Mouse (Mus musculus) erythroblast, adult 5-6 weeks (primary cell): ENCODE data around the gene Alpk1. TPM values are rescaled to one million over a fixed set of nuclear protein-coding genes. Genes with fewer than 3 reads are reported as not detected.

Experiments
- ATAC-seq: replicated peaks from 2 replicates; pipeline ENCODE4 v1.8.0; 2016; ENCODE audit warnings: moderate number of reproducible peaks, mild to moderate bottlenecking, moderate TSS enrichment, inconsistent platforms; ENCODE audit not compliant: poor library complexity, low FRiP score, severe bottlenecking
- total RNA-seq, 2 experiments: library from RNA; stranded (forward) in 1 of 2; stranded (reverse) in 1 of 2; fragments of 150-400 nt in 1 of 2; fragments of 200-764, 138-1000 nt in 1 of 2; gene quantifications; 2 replicates each; pipeline versions ENCODE4 v1.2.3 to v1.2.4; 2015 to 2017; ENCODE audit warnings: low replicate concordance in 2 of 2

Gene Alpk1
- total RNA-seq, 2 experiments from 2014 or later: 2.9 to 3.0 TPM

GRCm38 (mm10) chr3:127749981-127750562 is 30.3 kb downstream of the Alpk1 start:
- ATAC-seq: no peak

- no peak for ATAC-seq
These were observed 31.1 kb downstream of the Alpk1 start for GRCm38 (mm10) chr3:127749266-127749665.

DNA sequence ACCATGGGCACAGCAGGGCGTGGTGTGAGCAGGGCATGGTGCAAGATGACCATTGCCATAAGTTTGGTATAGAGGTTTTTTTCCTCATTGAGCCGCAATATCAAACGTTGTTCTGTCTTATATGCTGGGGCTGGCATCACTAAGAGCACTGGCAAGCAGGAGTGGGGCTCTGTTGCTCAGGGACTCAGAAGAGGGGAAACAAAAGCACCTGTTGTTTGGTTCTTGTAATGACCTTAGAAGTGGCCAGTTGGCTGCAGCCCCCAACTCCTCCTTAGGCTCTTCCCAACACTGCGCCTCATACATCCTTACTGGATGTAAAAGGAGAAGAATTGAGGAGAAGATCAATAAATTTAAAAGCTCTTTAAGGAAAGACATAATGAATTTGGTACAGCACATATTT is 31.7 kb downstream of the Alpk1 start:
- ATAC-seq: no peak

- ATAC-seq: no peak
These were observed 34.3 kb downstream of the Alpk1 start for GRCm38 (mm10) chr3:127745911-127746640.

DNA sequence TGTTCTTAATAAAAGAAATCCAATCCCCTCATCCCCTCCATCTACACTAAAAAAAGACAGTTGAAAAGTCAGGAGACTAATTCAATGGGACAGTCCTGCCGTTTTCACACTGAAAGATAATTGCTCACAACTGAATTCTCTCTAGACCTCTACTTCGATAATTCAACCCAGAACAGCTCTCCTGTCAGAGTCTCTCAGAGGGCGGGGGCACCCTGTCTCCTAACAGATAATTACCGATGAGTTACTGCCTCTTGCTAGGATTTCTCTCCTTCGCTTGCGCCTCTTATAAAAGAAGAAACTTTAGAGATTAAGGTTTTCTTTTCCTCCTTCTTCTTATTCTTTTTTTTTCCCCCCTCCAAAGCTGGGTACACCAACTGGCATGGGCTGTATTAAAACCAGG is 34.8 kb downstream of the Alpk1 start:
- no peak for ATAC-seq

DNA sequence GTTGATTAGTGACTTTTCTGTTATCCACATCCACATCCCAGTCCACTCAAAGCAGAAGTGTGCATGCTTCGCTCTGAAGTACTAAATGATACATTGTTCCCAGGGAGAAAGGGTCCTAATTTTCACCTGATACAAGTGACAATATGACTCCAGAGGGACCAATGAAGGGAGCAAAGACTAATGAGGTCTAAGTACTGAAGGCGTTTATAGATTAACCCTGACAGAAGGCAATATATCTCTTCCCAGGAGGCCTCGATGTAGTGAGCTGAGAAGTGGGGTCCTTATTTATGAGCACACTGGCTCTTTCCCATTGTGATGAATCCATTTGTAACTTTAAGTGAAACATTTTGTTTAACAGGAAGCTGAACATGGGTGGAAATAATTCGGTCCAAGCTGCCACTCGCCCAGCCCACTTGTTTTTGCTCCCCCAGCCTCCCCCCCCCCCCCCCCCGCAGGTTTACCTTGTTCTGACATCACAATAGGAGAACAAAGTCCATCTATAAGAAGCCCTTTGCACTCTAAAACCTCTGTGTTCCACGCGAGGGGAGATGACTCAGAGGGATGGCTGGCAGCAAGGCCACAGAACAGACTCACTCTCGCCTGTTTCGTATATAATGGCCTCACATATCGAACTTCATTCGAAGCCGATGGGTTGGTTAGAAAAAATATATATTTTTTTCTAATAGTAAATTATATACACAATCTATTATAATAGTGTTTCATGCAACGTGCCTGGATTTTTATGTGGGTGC is 36.5 kb downstream of the Alpk1 start:
- ATAC-seq: no peak

GRCm38 (mm10) chr3:127741473-127741872 is 38.9 kb downstream of the Alpk1 start:
- ATAC-seq: no peak

- no peak for ATAC-seq
These were observed 42.5 kb downstream of the Alpk1 start for GRCm38 (mm10) chr3:127737876-127738275.

DNA sequence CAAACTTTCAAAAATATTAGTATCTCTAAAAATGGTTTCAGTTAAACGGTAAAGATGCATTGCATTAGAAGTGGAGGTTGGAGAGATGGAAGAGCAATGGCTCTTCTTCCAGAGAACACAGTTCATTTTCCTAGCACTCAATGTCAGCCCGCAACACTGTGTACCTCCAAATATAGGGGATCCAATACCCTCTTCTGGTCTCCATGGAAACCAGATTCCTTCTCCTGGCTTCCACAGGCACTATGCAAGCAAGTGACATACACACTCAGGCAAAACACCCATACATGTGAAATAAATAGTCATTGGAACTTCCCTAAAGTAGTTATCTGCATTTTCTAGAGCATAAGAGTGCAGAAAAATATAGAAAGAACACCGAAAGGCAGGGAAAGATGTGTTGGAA is 44.9 kb downstream of the Alpk1 start:
- ATAC-seq: no peak

GRCm38 (mm10) chr3:127729513-127730137 is 50.7 kb downstream of the Alpk1 start:
- no peak for ATAC-seq

DNA sequence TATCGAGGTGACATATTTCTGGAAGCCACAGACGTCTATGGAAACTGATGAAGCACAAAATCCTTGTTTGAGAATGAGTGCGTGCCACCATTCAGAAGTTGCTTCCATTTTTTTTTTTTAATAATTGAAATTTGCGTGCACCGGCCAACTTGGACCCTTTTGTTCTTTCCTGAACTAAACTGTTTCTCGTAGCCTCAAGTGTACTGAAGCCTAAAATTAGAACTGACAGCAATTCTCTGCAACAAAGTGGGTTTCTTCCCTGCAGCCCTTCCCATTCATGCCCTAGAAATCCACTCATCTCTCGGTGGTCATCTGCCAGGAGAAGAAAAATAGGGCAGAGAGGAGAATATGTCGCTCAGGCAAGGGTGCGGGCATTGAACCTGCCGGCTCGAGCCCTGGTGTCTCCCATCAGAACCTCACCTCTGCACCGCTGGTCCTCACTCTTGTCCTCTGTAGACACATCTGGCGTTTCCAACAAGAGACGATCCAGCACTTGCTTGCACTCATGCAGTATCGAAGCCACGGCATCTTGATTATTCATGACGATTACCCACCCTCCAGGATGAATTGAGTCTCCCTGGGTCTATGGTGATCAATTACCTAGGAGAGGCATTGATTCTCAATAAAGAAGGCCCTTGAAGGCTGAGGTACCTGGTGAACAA is 51.3 kb downstream of the Alpk1 start:
- no peak for ATAC-seq

- ATAC-seq: no peak
These were observed 52.3 kb downstream of the Alpk1 start for GRCm38 (mm10) chr3:127728046-127728445.

- ATAC-seq: no peak
These were observed 59.4 kb downstream of the Alpk1 start for GRCm38 (mm10) chr3:127720948-127721347.

GRCm38 (mm10) chr3:127720050-127720449 is 60.3 kb downstream of the Alpk1 start:
- no peak for ATAC-seq

GRCm38 (mm10) chr3:127719601-127720000 is 60.7 kb downstream of the Alpk1 start:
- ATAC-seq: no peak

DNA sequence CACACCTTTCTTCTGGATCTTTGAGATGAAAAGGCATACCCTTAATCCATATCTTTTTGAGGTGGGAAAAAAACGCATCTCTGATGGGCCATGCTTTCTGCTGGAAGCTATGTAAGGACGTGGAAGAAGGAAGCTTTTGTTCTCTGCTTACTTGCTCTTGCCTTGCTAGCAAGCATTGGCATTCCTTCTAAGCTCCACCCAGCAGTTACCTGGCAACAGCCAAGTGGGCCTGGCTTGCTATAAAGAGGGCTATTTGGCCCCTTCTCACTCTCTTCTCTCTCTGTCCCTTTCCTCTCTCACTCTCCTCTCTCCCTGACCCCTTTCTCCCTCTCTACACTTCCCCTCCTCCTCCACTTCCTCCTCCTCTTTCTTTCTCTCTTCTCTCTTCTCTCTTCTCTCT is 63.6 kb downstream of the Alpk1 start:
- no peak for ATAC-seq

GRCm38 (mm10) chr3:127713112-127713511 is 67.2 kb downstream of the Alpk1 start:
- no peak for ATAC-seq

DNA sequence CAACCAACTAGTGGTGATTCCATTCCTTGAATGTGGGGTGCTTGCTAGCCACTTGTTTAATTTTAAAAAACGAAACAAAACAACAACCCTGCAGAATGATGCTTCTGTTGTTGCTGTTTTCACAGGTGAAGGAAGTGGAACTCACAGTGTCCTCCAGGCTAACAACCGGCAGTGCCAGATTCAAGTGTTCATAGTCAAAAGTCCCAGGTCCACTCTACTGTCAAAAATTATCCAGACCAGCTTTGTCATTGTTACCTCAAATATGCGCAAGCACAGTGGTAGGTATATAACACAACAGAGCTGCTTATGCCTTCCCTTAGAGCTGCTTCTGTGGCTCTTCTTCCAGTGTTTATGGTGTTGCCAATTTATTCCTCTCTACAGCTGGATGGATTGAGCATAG is 68.8 kb downstream of the Alpk1 start:
- no peak for ATAC-seq

- ATAC-seq: no peak
These were observed 73.2 kb downstream of the Alpk1 start for GRCm38 (mm10) chr3:127707089-127707485.

GRCm38 (mm10) chr3:127706445-127707088 is 73.8 kb downstream of the Alpk1 start:
- no peak for ATAC-seq
